Mouse (Mus musculus) cerebellum, adult 11 months (tissue): ENCODE measurements around the gene Gm5797.
"Not testable (repeated sequence)": the region's sequence is repeated elsewhere in the genome, so short reads cannot be mapped to it uniquely, and the experiment has no call there.

Source experiments
- DNase-seq: peaks from one replicate; pipeline ENCODE4 v3.0.0; 2022

Gene Gm5797

GRCm38 (mm10) chr14:7332295-7332694 is at the start of gene Gm5797:
Gm5797 (minus strand) TSS chr14:7332395.
- not testable (repeated sequence) for DNase-seq

- not testable (repeated sequence) for DNase-seq
These were observed 32.8 kb upstream of the Gm5797 start, which contains the start of gene Gm8374 for GRCm38 (mm10) chr14:7365034-7365433. Gm8374 (minus strand) TSS chr14:7365134.

GRCm38 (mm10) chr14:7315093-7315492 is 17.1 kb downstream of the Gm5797 start:
- not testable (repeated sequence) for DNase-seq

GRCm38 (mm10) chr14:7314661-7315060 is 17.5 kb downstream of the Gm5797 start, which contains the start of gene Gm3739:
Gm3739 (minus strand) TSS chr14:7315049.
- DNase-seq, result not testable (repeated sequence)
